Mouse (Mus musculus) limb, embryonic 14.5 days (tissue): ENCODE data around the gene Tnc. TPM values are rescaled to one million over a fixed set of nuclear protein-coding genes. Genes with fewer than 3 reads are reported as not detected.

Experiments used
- ATAC-seq: fragments of 200-750 bp; cut with Nextera tagmentation; 2 replicates; pipeline ENCODE4 v1.8.0; 2017; ENCODE audit warnings: low read depth, moderate number of reproducible peaks, moderate TSS enrichment; ENCODE audit not compliant: low FRiP score
- DNase-seq: peaks from one replicate; pipeline ENCODE4 v3.0.0-alpha.2; 2015; ENCODE audit warnings: low spot score
- H3K27ac ChIP-seq: fragments of 300-500 bp; sonication (generic); replicated peaks from 2 replicates; pipeline ENCODE4 v1.5.1; 2014; ENCODE audit warnings: low read depth, mild to moderate bottlenecking, low read length, moderate library complexity, mixed read lengths
- H3K27me3 ChIP-seq: fragments of 300-500 bp; sonication (generic); 2 replicates; pipeline ENCODE4 v1.6.1; 2014; ENCODE audit warnings: low read length, mixed read lengths; ENCODE audit not compliant: control insufficient read depth, insufficient read depth
- H3K36me3 ChIP-seq: fragments of 300-500 bp; sonication (generic); 2 replicates; pipeline ENCODE4 v1.6.1; 2014; ENCODE audit warnings: mild to moderate bottlenecking, low read length, moderate library complexity, mixed read lengths; ENCODE audit not compliant: control insufficient read depth, insufficient read depth
- H3K4me1 ChIP-seq: fragments of 300-500 bp; sonication (generic); 2 replicates; pipeline ENCODE4 v1.6.1; 2014; ENCODE audit warnings: antibody characterized with exemption, low read length, mixed read lengths; ENCODE audit not compliant: control insufficient read depth, insufficient read depth
- H3K4me2 ChIP-seq: fragments of 300-500 bp; sonication (generic); replicated peaks from 2 replicates; pipeline ENCODE4 v1.6.1; 2014; ENCODE audit warnings: low read depth, mild to moderate bottlenecking, low read length, moderate library complexity; ENCODE audit not compliant: severe bottlenecking
- H3K4me3 ChIP-seq: fragments of 300-500 bp; sonication (generic); replicated peaks from 2 replicates; pipeline ENCODE4 v1.5.1; 2014; ENCODE audit warnings: low read length
- H3K9ac ChIP-seq: fragments of 300-500 bp; sonication (generic); 2 replicates; pipeline ENCODE4 v1.6.1; 2014; ENCODE audit warnings: mild to moderate bottlenecking, low read depth, low read length, moderate library complexity; ENCODE audit not compliant: severe bottlenecking
- H3K9me3 ChIP-seq: fragments of 300-500 bp; sonication (generic); 2 replicates; pipeline ENCODE4 v1.6.1; 2016; ENCODE audit warnings: low read length; ENCODE audit not compliant: control insufficient read depth
- POLR2A ChIP-seq: fragments of 200-500 bp; IDR thresholded peaks from 2 replicates; pipeline ENCODE4 v1.8.0; 2012; ENCODE audit warnings: inconsistent platforms, mild to moderate bottlenecking, moderate library complexity, borderline replicate concordance; ENCODE audit not compliant: insufficient read depth, insufficient read length; ENCODE audit errors: extremely low read depth
- WGBS: fragments of 180-500 bp; shearing (Covaris S2); extraction: QIAGEN DNeasy Blood & Tissue Kit; methylation state at CpG from one replicate; pipeline ENCODE4 v1.1.7; 2014; 5-methylcytosine and 5-hydroxymethylcytosine counted together
- polyA plus RNA-seq, 2 experiments: library from polyadenylated mRNA; depleted of rRNA in 1 of 2; stranded (reverse) in 1 of 2; unstranded in 1 of 2; fragments of >200 nt; fragmentation: Nextera tagmentation in 1 of 2; extraction: Ambion mirVana in 1 of 2; gene quantifications; 2 replicates each; pipeline versions ENCODE4 v1.2.1 to v1.2.3; 2012 to 2014

The Tnc gene
- polyA plus RNA-seq, 2 experiments: 58.2 to 73.8 TPM

- no peak overlapping the region for H3K27ac ChIP-seq
- no peak overlapping the region for H3K9ac ChIP-seq
- 36% methylated on average over 12 of the region's 12 CpGs for WGBS
- no peak for TF ChIP-seq POLR2A
- H3K27me3 ChIP-seq: no peaks in the 10 kb centered on the region
- no peaks in the 10 kb centered on the region for H3K9me3 ChIP-seq
- no peaks in the 10 kb centered on the region for H3K4me1 ChIP-seq
- DNase-seq (peak; percentile 76), ATAC-seq (peak; percentile 57; the same call in 1 of the 2 replicates)
- no peaks in the 10 kb centered on the region for H3K36me3 ChIP-seq
- H3K4me2 ChIP-seq: no peak overlapping the region
- H3K4me3 ChIP-seq: no peak overlapping the region
These were observed 98.6 kb downstream of the Tnc start for GRCm38 (mm10) chr4:63948066-63948687.

- WGBS: 80% methylated on average over 5 of the region's 5 CpGs
These were observed 103.0 kb downstream of the Tnc start for GRCm38 (mm10) chr4:63943813-63944212.

GRCm38 (mm10) chr4:63942875-63943274 lies 103.9 kb downstream of the Tnc start:
- H3K27ac ChIP-seq: no peak overlapping the region
- no peak overlapping the region for H3K4me3 ChIP-seq
- no peak overlapping the region for H3K4me2 ChIP-seq
- ATAC-seq (no peak), DNase-seq (no peak)
- H3K27me3 ChIP-seq: no peaks in the 10 kb centered on the region
- WGBS: 79% methylated on average over 3 of the region's 3 CpGs
- no peaks in the 10 kb centered on the region for H3K9me3 ChIP-seq
- no peaks in the 10 kb centered on the region for H3K4me1 ChIP-seq
- no peaks in the 10 kb centered on the region for H3K36me3 ChIP-seq
- H3K9ac ChIP-seq: no peak overlapping the region
- no peak for TF ChIP-seq POLR2A

More at GRCm38 (mm10) chr4:63943813-63944212, 103.0 kb downstream of the Tnc start:
- H3K4me1 ChIP-seq: no peaks in the 10 kb centered on the region
- ATAC-seq (no peak), DNase-seq (no peak)
- H3K9me3 ChIP-seq: no peaks in the 10 kb centered on the region
- no peak overlapping the region for H3K4me3 ChIP-seq
- H3K27ac ChIP-seq: no peak overlapping the region
- H3K36me3 ChIP-seq: no peaks in the 10 kb centered on the region
- H3K4me2 ChIP-seq: no peak overlapping the region
- TF ChIP-seq POLR2A: no peak
- no peak overlapping the region for H3K9ac ChIP-seq
- H3K27me3 ChIP-seq: no peaks in the 10 kb centered on the region

GRCm38 (mm10) chr4:63941420-63941819 lies 105.4 kb downstream of the Tnc start:
- DNase-seq (no peak), ATAC-seq (no peak)
- no peak overlapping the region for H3K4me2 ChIP-seq
- H3K36me3 ChIP-seq: no peaks in the 10 kb centered on the region
- no peaks in the 10 kb centered on the region for H3K4me1 ChIP-seq
- no peak overlapping the region for H3K27ac ChIP-seq
- no peak overlapping the region for H3K4me3 ChIP-seq
- no peak for TF ChIP-seq POLR2A
- no peaks in the 10 kb centered on the region for H3K27me3 ChIP-seq
- 84% methylated on average over 2 of the region's 2 CpGs for WGBS
- no peak overlapping the region for H3K9ac ChIP-seq
- H3K9me3 ChIP-seq: no peaks in the 10 kb centered on the region

- Histone ChIP-seq H3K36me3 (no peaks in the 10 kb centered on the region), H3K27me3 (no peaks in the 10 kb centered on the region), H3K4me1 (no peaks in the 10 kb centered on the region), H3K27ac (no peak overlapping the region), H3K4me3 (no peak overlapping the region), H3K9me3 (no peaks in the 10 kb centered on the region), H3K9ac (no peak overlapping the region), H3K4me2 (no peak overlapping the region)
- no peak for ATAC-seq
- no peak for DNase-seq
- 81% methylated on average over 3 of the region's 3 CpGs for WGBS
- no peak for TF ChIP-seq POLR2A
These were observed 107.4 kb downstream of the Tnc start for GRCm38 (mm10) chr4:63939428-63939827.
